Mouse (Mus musculus): ENCODE data around the gene Zbtb20. TPM values are rescaled to one million over a fixed set of nuclear protein-coding genes. Genes with fewer than 3 reads are reported as not detected.

Gene Zbtb20
- polyA plus RNA-seq, 2 experiments, result 0.40 to 2.2 TPM

DNA sequence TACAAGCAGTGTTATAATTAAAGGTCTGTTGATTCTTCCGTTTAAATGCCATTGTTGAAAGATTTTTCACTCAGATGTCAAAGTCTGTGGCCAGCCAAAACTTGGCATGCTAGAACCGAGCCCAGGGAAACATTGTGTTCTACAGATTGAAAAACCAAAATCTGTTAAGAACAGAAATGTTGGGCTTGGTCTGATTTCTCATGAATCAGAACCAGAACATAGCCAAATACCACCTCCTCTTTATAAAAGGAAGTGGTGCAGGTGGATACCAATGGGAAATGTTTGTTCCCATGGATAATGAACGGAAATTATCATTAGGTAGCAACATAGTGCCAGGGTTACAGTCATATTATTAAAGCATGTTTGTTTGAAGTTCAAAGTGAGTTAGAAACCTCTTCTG lies 613.7 kb downstream of the Zbtb20 start:
- no peaks in the 10 kb centered on the region for H3K27me3 ChIP-seq (ENCODE audit: control insufficient read depth, insufficient read depth, low read length)
- H3K4me3 ChIP-seq (ENCODE audit: insufficient read depth in 1 of 2, low read depth in 2 of 2, low read length in 2 of 2), result no peak overlapping the region
- 49% methylated on average over 3 of the region's 3 CpGs for WGBS (ENCODE audit: insufficient replicate concordance)
- H3K36me3 ChIP-seq (replicated peaks; ENCODE audit: control insufficient read depth, insufficient read depth, low read depth), result no peaks in the 10 kb centered on the region
- no peak overlapping the region for H3K27ac ChIP-seq
- H3K9me3 ChIP-seq (ENCODE audit: control insufficient read depth, low read length), result no peaks in the 10 kb centered on the region
- H3K4me1 ChIP-seq (replicated peaks; ENCODE audit: control insufficient read depth in 2 of 2, insufficient read depth in 2 of 2, low read length in 1 of 2), result no peaks in the 10 kb centered on the region
- DNase-seq (ENCODE audit: low read depth in 3 of 3, low spot score in 3 of 3) (no peak), ATAC-seq (ENCODE audit: insufficient read depth) (no peak)
- no peak overlapping the region for H3K9ac ChIP-seq (replicated peaks)
- TF ChIP-seq EP300 (IDR thresholded peaks at IDR 0.05; ENCODE audit: low read depth) (no peak), CTCF (IDR thresholded peaks at IDR 0.05; ENCODE audit: low read depth) (no peak)
- no peak overlapping the region for H3K4me2 ChIP-seq (ENCODE audit: low read depth)

DNA sequence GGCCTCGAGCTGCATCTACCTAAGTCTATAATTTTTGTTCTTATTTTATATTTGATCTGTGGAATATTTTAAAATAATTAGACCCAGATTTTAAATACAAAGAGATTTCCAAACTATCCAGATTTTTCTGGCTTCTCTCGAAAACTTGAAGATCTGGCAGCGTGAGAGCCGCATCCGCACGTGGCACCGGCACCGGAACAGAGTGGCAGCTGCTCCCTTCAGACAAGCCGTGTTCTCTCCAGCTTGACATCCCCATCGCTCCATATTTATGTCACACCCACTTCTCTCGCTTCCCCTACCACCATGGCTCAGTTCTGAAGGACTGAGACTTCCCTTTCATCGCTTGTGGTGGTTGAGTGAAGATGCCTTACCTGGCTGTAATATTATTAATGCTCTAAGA lies 614.3 kb downstream of the Zbtb20 start:
- 74% methylated on average over 12 of the region's 12 CpGs for WGBS (ENCODE audit: insufficient replicate concordance)
- no peaks in the 10 kb centered on the region for H3K27me3 ChIP-seq (ENCODE audit: control insufficient read depth, insufficient read depth, low read length)
- ATAC-seq (ENCODE audit: insufficient read depth), result no peak
- TF ChIP-seq CTCF (IDR thresholded peaks at IDR 0.05; ENCODE audit: low read depth), result no peak
- no peak for TF ChIP-seq EP300 (IDR thresholded peaks at IDR 0.05; ENCODE audit: low read depth)
- H3K4me1 ChIP-seq (replicated peaks; ENCODE audit: control insufficient read depth in 2 of 2, insufficient read depth in 2 of 2, low read length in 1 of 2), result no peaks in the 10 kb centered on the region
- DNase-seq (ENCODE audit: low read depth in 3 of 3, low spot score in 3 of 3), result no peak
- no peak overlapping the region for H3K4me3 ChIP-seq (ENCODE audit: insufficient read depth in 1 of 2, low read depth in 2 of 2, low read length in 2 of 2)
- no peak overlapping the region for H3K27ac ChIP-seq
- H3K4me2 ChIP-seq (ENCODE audit: low read depth), result no peak overlapping the region
- no peaks in the 10 kb centered on the region for H3K9me3 ChIP-seq (ENCODE audit: control insufficient read depth, low read length)
- no peak overlapping the region for H3K9ac ChIP-seq (replicated peaks)
- no peaks in the 10 kb centered on the region for H3K36me3 ChIP-seq (replicated peaks; ENCODE audit: control insufficient read depth, insufficient read depth, low read depth)

- no peak for DNase-seq (ENCODE audit: low read depth in 3 of 3, low spot score in 3 of 3)
- no peak for ATAC-seq (ENCODE audit: insufficient read depth)
- H3K27ac ChIP-seq, result no peak overlapping the region
- H3K4me1 ChIP-seq (replicated peaks; ENCODE audit: control insufficient read depth in 2 of 2, insufficient read depth in 2 of 2, low read length in 1 of 2), result no peaks in the 10 kb centered on the region
- no peak overlapping the region for H3K4me2 ChIP-seq (ENCODE audit: low read depth)
- WGBS (ENCODE audit: insufficient replicate concordance), result 28% methylated on average over 1 of the region's 1 CpGs
- H3K4me3 ChIP-seq (ENCODE audit: insufficient read depth in 1 of 2, low read depth in 2 of 2, low read length in 2 of 2), result no peak overlapping the region
- no peaks in the 10 kb centered on the region for H3K27me3 ChIP-seq (ENCODE audit: control insufficient read depth, insufficient read depth, low read length)
- no peak for TF ChIP-seq EP300 (IDR thresholded peaks at IDR 0.05; ENCODE audit: low read depth)
- no peak for TF ChIP-seq CTCF (IDR thresholded peaks at IDR 0.05; ENCODE audit: low read depth)
- no peak overlapping the region for H3K9ac ChIP-seq (replicated peaks)
- H3K9me3 ChIP-seq (ENCODE audit: control insufficient read depth, low read length), result no peaks in the 10 kb centered on the region
- no peaks in the 10 kb centered on the region for H3K36me3 ChIP-seq (replicated peaks; ENCODE audit: control insufficient read depth, insufficient read depth, low read depth)
Observed at GRCm38 (mm10) chr16:43492863-43493262, 617.2 kb downstream of the Zbtb20 start.

DNA sequence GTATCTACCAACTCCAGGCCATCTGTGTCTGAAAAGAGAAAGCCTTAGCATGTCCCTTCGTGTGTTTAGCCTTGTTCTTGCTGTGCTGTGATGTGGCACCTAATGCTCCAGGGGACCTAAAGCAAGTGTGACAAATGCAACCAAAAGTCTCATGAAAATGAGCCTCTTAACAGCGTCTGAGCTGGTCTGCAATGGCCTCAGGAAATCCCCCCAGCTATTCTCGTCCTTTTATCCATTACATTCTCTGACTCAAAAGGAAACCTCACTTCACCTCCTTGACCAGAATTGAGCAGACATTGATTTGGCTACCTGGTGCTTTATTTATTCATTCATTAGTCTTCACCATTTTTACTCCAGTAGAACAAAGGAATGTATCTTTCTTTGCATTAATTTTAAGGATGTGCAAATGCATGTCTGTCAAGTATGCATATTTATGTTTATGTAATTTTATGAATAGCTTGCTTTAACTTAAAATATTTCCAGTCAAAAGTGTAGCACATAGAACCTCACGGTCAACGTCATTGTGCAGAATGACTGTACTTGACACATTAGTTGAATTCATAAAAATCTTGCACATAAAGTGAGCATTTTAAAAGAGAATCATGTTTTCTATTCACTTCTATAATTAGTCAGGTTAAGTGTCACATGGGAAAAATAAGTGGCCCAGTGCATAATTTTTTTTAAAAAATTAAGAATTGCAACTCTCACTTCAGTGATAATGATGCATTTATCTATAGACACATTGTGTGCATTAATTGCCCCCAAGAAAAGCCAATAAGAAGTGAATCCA lies 618.1 kb downstream of the Zbtb20 start:
- H3K4me3 ChIP-seq (ENCODE audit: insufficient read depth in 1 of 2, low read depth in 2 of 2, low read length in 2 of 2), result no peak overlapping the region
- H3K4me1 ChIP-seq (replicated peaks; ENCODE audit: control insufficient read depth in 2 of 2, insufficient read depth in 2 of 2, low read length in 1 of 2), result no peaks in the 10 kb centered on the region
- no peak overlapping the region for H3K4me2 ChIP-seq (ENCODE audit: low read depth)
- 45% methylated on average over 5 of the region's 5 CpGs for WGBS (ENCODE audit: insufficient replicate concordance)
- H3K27ac ChIP-seq, result no peak overlapping the region
- ATAC-seq (ENCODE audit: insufficient read depth) (no peak), DNase-seq (ENCODE audit: low read depth in 3 of 3, low spot score in 3 of 3) (no peak)
- H3K9me3 ChIP-seq (ENCODE audit: control insufficient read depth, low read length), result no peaks in the 10 kb centered on the region
- TF ChIP-seq EP300 (IDR thresholded peaks at IDR 0.05; ENCODE audit: low read depth) (no peak), CTCF (IDR thresholded peaks at IDR 0.05; ENCODE audit: low read depth) (no peak)
- no peak overlapping the region for H3K9ac ChIP-seq (replicated peaks)
- H3K36me3 ChIP-seq (replicated peaks; ENCODE audit: control insufficient read depth, insufficient read depth, low read depth), result no peaks in the 10 kb centered on the region
- no peaks in the 10 kb centered on the region for H3K27me3 ChIP-seq (ENCODE audit: control insufficient read depth, insufficient read depth, low read length)

DNA sequence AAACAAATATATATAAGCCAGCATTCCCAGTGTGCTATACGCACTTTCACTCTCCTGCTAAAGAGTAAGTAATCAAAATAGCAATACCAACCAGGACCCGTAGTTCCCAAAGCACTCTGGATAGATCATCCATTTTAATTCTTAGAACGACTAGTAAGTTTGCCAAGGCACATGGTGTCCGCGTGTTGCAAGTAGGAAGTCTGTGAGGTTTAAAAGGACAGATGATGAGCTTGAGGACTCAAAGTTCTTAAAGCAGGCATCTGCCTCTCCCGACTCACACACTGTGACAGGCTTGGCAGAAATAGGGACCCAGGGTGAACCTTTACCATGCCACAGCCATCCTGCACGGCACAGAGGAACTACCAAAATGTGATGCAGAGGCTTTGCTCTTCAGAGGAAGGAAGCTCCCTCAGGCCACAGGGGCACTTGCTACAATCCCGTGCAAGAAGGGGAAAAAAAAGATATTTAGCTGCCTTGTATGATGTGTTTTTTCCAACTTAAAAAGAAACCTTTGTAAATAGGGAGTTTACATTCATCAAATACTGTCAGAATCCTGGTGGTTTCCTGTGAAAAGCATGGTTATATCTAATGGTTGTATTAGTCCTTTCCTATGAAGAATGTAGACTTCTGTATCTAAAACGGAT lies 619.6 kb downstream of the Zbtb20 start:
- TF ChIP-seq EP300 (IDR thresholded peaks at IDR 0.05; ENCODE audit: low read depth), result no peak
- TF ChIP-seq CTCF (IDR thresholded peaks at IDR 0.05; ENCODE audit: low read depth), result no peak
- Histone ChIP-seq H3K4me1 (replicated peaks; ENCODE audit: control insufficient read depth in 2 of 2, insufficient read depth in 2 of 2, low read length in 1 of 2) (no peaks in the 10 kb centered on the region), H3K4me2 (ENCODE audit: low read depth) (no peak overlapping the region), H3K36me3 (replicated peaks; ENCODE audit: control insufficient read depth, insufficient read depth, low read depth) (no peaks in the 10 kb centered on the region), H3K4me3 (ENCODE audit: insufficient read depth in 1 of 2, low read depth in 2 of 2, low read length in 2 of 2) (no peak overlapping the region), H3K9me3 (ENCODE audit: control insufficient read depth, low read length) (no peaks in the 10 kb centered on the region), H3K9ac (replicated peaks) (no peak overlapping the region), H3K27me3 (ENCODE audit: control insufficient read depth, insufficient read depth, low read length) (no peaks in the 10 kb centered on the region), H3K27ac (no peak overlapping the region)
- 46% methylated on average over 9 of the region's 9 CpGs for WGBS (ENCODE audit: insufficient replicate concordance)
- no peak for DNase-seq (ENCODE audit: low read depth in 3 of 3, low spot score in 3 of 3)
- ATAC-seq (ENCODE audit: insufficient read depth), result no peak

Measured in liver, embryonic 14.5 days (tissue).